Mouse (Mus musculus) MEL (cell line): ENCODE measurements around the gene Gm10964. TPM values are rescaled to one million over a fixed set of nuclear protein-coding genes. Genes with fewer than 3 reads are reported as not detected.

ENCODE experiments used
- DNase-seq: peaks from one replicate; pipeline ENCODE4 v3.0.0; 2011; ENCODE audit warnings: low read depth, low spot score
- H3K27ac ChIP-seq: 2 replicates; pipeline ENCODE4 v1.5.1; 2012; ENCODE audit warnings: low read depth, mild to moderate bottlenecking, control low read depth, low read length, moderate library complexity; ENCODE audit not compliant: control insufficient read depth
- H3K27me3 ChIP-seq, 2 experiments: fragments of 150-350 bp in 1 of 2; sonication (generic) in 1 of 2; 2 replicates each; pipeline ENCODE4 v1.6.1; 2012; ENCODE audit warnings: low read length in 2 of 2, mild to moderate bottlenecking in 2 of 2, improper control_type of control experiment in 1 of 2, moderate library complexity in 1 of 2; ENCODE audit not compliant: insufficient read depth in 2 of 2, control insufficient read depth in 1 of 2
- H3K36me3 ChIP-seq, 2 experiments: 2 replicates each; pipeline ENCODE4 v1.6.1; 2012 to 2014; ENCODE audit warnings: low read length in 2 of 2, improper control_type of control experiment in 1 of 2, inconsistent platforms in 1 of 2, mild to moderate bottlenecking in 1 of 2; ENCODE audit not compliant: insufficient read depth in 2 of 2, control insufficient read depth in 1 of 2
- H3K4me1 ChIP-seq, 2 experiments: fragments of 150-350 bp in 1 of 2; sonication (generic) in 1 of 2; 2 replicates each; pipeline ENCODE4 v1.6.1; 2012; ENCODE audit warnings: low read length in 2 of 2, improper control_type of control experiment in 1 of 2, mild to moderate bottlenecking in 1 of 2; ENCODE audit not compliant: insufficient read depth in 2 of 2, control insufficient read depth in 1 of 2
- H3K4me3 ChIP-seq, 2 experiments: fragments of 150-350 bp in 1 of 2; sonication (generic) in 1 of 2; 2 replicates each; pipeline ENCODE4 v1.5.1; 2012; ENCODE audit warnings: low read depth in 2 of 2, low read length in 2 of 2, mild to moderate bottlenecking in 2 of 2, moderate library complexity in 2 of 2, control low read depth in 1 of 2, improper control_type of control experiment in 1 of 2; ENCODE audit not compliant: control insufficient read depth in 1 of 2, insufficient read depth in 1 of 2
- H3K79me2 ChIP-seq: 2 replicates; pipeline ENCODE4 v1.6.1; 2012; ENCODE audit warnings: mild to moderate bottlenecking, low read length, moderate library complexity; ENCODE audit not compliant: control insufficient read depth, poor library complexity, insufficient read depth
- H3K9ac ChIP-seq: 2 replicates; pipeline ENCODE4 v1.6.1; 2012; ENCODE audit warnings: low read depth, mild to moderate bottlenecking, control low read depth, low read length, moderate library complexity; ENCODE audit not compliant: control insufficient read depth, poor library complexity, severe bottlenecking
- H3K9me3 ChIP-seq: fragments of 150-350 bp; sonication (generic); replicated peaks from 2 replicates; pipeline ENCODE4 v1.6.1; 2012; ENCODE audit warnings: mild to moderate bottlenecking, low read length, improper control_type of control experiment, moderate library complexity; ENCODE audit not compliant: insufficient read depth
- CHD2 ChIP-seq: IDR thresholded peaks from 2 replicates; pipeline ENCODE4 v1.6.1; 2011; ENCODE audit warnings: low read length, improper control_type of control experiment
- CTCF ChIP-seq, 3 experiments: IDR thresholded peaks in 2 of 3; conservative IDR thresholded peaks in 1 of 3; 2 replicates each; pipeline ENCODE4 v1.5.1; 2011 to 2012; ENCODE audit warnings: low read length in 3 of 3, low read depth in 2 of 3, mild to moderate bottlenecking in 2 of 3, improper control_type of control experiment in 1 of 3, inconsistent platforms in 1 of 3, mixed read lengths in 1 of 3, moderate library complexity in 1 of 3; ENCODE audit not compliant: control insufficient read depth in 1 of 3, insufficient read depth in 1 of 3, poor library complexity in 1 of 3, severe bottlenecking in 1 of 3
- E2F4 ChIP-seq: IDR thresholded peaks from 2 replicates; pipeline ENCODE4 v1.6.1; 2011; ENCODE audit warnings: low read depth, low read length, improper control_type of control experiment, borderline replicate concordance
- ELF1 ChIP-seq: IDR thresholded peaks from 2 replicates; pipeline ENCODE4 v1.6.1; 2014; ENCODE audit warnings: low read depth, mild to moderate bottlenecking, inconsistent platforms, low read length, improper control_type of control experiment, moderate library complexity
- EP300 ChIP-seq, 2 experiments: IDR thresholded peaks; 2 replicates each; pipeline ENCODE4 v1.6.1; 2011; ENCODE audit warnings: improper control_type of control experiment in 2 of 2, low read length in 2 of 2, low read depth in 1 of 2, mild to moderate bottlenecking in 1 of 2
- GATA1 ChIP-seq: IDR thresholded peaks from 2 replicates; pipeline ENCODE4 v1.6.1; 2011; ENCODE audit warnings: low read depth, low read length, improper control_type of control experiment
- HCFC1 ChIP-seq: IDR thresholded peaks from 2 replicates; pipeline ENCODE4 v1.6.1; 2012; ENCODE audit warnings: low read depth, mild to moderate bottlenecking, inconsistent platforms, low read length, improper control_type of control experiment, moderate library complexity
- JUND ChIP-seq: IDR thresholded peaks from 2 replicates; pipeline ENCODE4 v1.6.1; 2011; ENCODE audit warnings: low read depth, mild to moderate bottlenecking, improper control_type of control experiment, low read length
- KAT2A ChIP-seq: conservative IDR thresholded peaks from 2 replicates; pipeline ENCODE4 v1.6.1; 2012; ENCODE audit warnings: low read depth, low read length, improper control_type of control experiment, inconsistent platforms
- MAFK ChIP-seq: IDR thresholded peaks from 2 replicates; pipeline ENCODE4 v1.6.1; 2011; ENCODE audit warnings: low read depth, mild to moderate bottlenecking, low read length, improper control_type of control experiment, borderline replicate concordance
- MAX ChIP-seq: IDR thresholded peaks from 2 replicates; pipeline ENCODE4 v1.6.1; 2011; ENCODE audit warnings: low read length, improper control_type of control experiment
- MAZ ChIP-seq: IDR thresholded peaks from 2 replicates; pipeline ENCODE4 v1.6.1; 2012; ENCODE audit warnings: low read depth, mild to moderate bottlenecking, inconsistent platforms, low read length, improper control_type of control experiment
- MXI1 ChIP-seq: IDR thresholded peaks from 2 replicates; pipeline ENCODE4 v1.6.1; 2011; ENCODE audit warnings: mild to moderate bottlenecking, low read depth, low read length, improper control_type of control experiment
- MYB ChIP-seq: IDR thresholded peaks from 2 replicates; pipeline ENCODE4 v1.6.1; 2011; ENCODE audit warnings: mild to moderate bottlenecking, low read depth, low read length, improper control_type of control experiment
- MYC ChIP-seq: IDR thresholded peaks from 2 replicates; pipeline ENCODE4 v1.6.1; 2011; ENCODE audit warnings: low read depth, mild to moderate bottlenecking, low read length, improper control_type of control experiment, moderate library complexity
- NRF1 ChIP-seq: IDR thresholded peaks from 2 replicates; pipeline ENCODE4 v1.6.1; 2014; ENCODE audit warnings: low read depth, mild to moderate bottlenecking, inconsistent platforms, low read length, improper control_type of control experiment, moderate library complexity; ENCODE audit not compliant: poor library complexity, insufficient read depth, severe bottlenecking
- POLR2A ChIP-seq, 2 experiments: IDR thresholded peaks; 2 replicates each; pipeline ENCODE4 v1.6.1; 2011 to 2012; ENCODE audit warnings: low read length in 2 of 2, mild to moderate bottlenecking in 2 of 2, control low read depth in 1 of 2, improper control_type of control experiment in 1 of 2, low read depth in 1 of 2, moderate library complexity in 1 of 2; ENCODE audit not compliant: control insufficient read depth in 1 of 2, insufficient read depth in 1 of 2, poor library complexity in 1 of 2
- POLR2AphosphoS5 ChIP-seq: IDR thresholded peaks from 2 replicates; pipeline ENCODE4 v1.6.1; 2012; ENCODE audit warnings: low read depth, borderline replicate concordance, mild to moderate bottlenecking, inconsistent platforms, low read length, moderate library complexity, mixed read lengths
- RAD21 ChIP-seq: IDR thresholded peaks from 2 replicates; pipeline ENCODE4 v1.6.1; 2011; ENCODE audit warnings: mild to moderate bottlenecking, low read depth, low read length, improper control_type of control experiment
- SIN3A ChIP-seq: IDR thresholded peaks from 2 replicates; pipeline ENCODE4 v1.6.1; 2012; ENCODE audit warnings: low read length, improper control_type of control experiment, inconsistent platforms
- SMC3 ChIP-seq: IDR thresholded peaks from 2 replicates; pipeline ENCODE4 v1.6.1; 2011; ENCODE audit warnings: low read depth, low read length, improper control_type of control experiment
- TBP ChIP-seq: IDR thresholded peaks from 2 replicates; pipeline ENCODE4 v1.8.0; 2011; ENCODE audit warnings: low read depth, low read length, improper control_type of control experiment
- TCF12 ChIP-seq: IDR thresholded peaks from 2 replicates; pipeline ENCODE4 v1.6.1; 2014; ENCODE audit warnings: low read depth, mild to moderate bottlenecking, inconsistent platforms, low read length, improper control_type of control experiment, moderate library complexity
- UBTF ChIP-seq: IDR thresholded peaks from 2 replicates; pipeline ENCODE4 v1.6.1; 2012; ENCODE audit warnings: low read depth, mild to moderate bottlenecking, inconsistent platforms, low read length, improper control_type of control experiment, moderate library complexity, borderline replicate concordance; ENCODE audit not compliant: insufficient read depth
- USF1 ChIP-seq: IDR thresholded peaks from 2 replicates; pipeline ENCODE4 v1.6.1; 2014; ENCODE audit warnings: low read depth, mild to moderate bottlenecking, inconsistent platforms, low read length, improper control_type of control experiment, moderate library complexity
- USF2 ChIP-seq, 2 experiments: IDR thresholded peaks; 2 replicates each; pipeline ENCODE4 v1.6.1; 2011 to 2012; ENCODE audit warnings: improper control_type of control experiment in 2 of 2, low read length in 2 of 2, borderline replicate concordance in 1 of 2, inconsistent platforms in 1 of 2, low read depth in 1 of 2, mild to moderate bottlenecking in 1 of 2; ENCODE audit not compliant: insufficient read depth in 1 of 2
- ZKSCAN1 ChIP-seq: IDR thresholded peaks from 2 replicates; pipeline ENCODE4 v1.6.1; 2012; ENCODE audit warnings: low read depth, mild to moderate bottlenecking, inconsistent platforms, low read length, improper control_type of control experiment, moderate library complexity
- ZMIZ1 ChIP-seq: IDR thresholded peaks from 2 replicates; pipeline ENCODE4 v1.6.1; 2012; ENCODE audit warnings: low read depth, mild to moderate bottlenecking, inconsistent platforms, low read length, improper control_type of control experiment, moderate library complexity
- ZNF384 ChIP-seq: IDR thresholded peaks from 2 replicates; pipeline ENCODE4 v1.6.1; 2012; ENCODE audit warnings: low read depth, mild to moderate bottlenecking, inconsistent platforms, low read length, improper control_type of control experiment
- polyA plus RNA-seq, 2 experiments: library from polyadenylated mRNA; stranded (reverse) in 1 of 2; unstranded in 1 of 2; fragments of >175 nt in 1 of 2; fragments of >200 nt in 1 of 2; gene quantifications; 2 replicates each; pipeline versions ENCODE4 v1.2.1 to v1.2.4; 2012; ENCODE audit warnings: low replicate concordance in 2 of 2, low read depth in 1 of 2; ENCODE audit not compliant: insufficient read length in 2 of 2, insufficient read depth in 1 of 2, missing spikeins in 1 of 2
- total RNA-seq: library from RNA; depleted of rRNA; stranded (reverse); fragments of 300-350 nt; gene quantifications from 2 replicates; pipeline ENCODE4 v1.2.3, GENCODE M21; 2012

The Gm10964 gene
- total and polyA plus RNA-seq, 3 experiments, result not detected

DNA sequence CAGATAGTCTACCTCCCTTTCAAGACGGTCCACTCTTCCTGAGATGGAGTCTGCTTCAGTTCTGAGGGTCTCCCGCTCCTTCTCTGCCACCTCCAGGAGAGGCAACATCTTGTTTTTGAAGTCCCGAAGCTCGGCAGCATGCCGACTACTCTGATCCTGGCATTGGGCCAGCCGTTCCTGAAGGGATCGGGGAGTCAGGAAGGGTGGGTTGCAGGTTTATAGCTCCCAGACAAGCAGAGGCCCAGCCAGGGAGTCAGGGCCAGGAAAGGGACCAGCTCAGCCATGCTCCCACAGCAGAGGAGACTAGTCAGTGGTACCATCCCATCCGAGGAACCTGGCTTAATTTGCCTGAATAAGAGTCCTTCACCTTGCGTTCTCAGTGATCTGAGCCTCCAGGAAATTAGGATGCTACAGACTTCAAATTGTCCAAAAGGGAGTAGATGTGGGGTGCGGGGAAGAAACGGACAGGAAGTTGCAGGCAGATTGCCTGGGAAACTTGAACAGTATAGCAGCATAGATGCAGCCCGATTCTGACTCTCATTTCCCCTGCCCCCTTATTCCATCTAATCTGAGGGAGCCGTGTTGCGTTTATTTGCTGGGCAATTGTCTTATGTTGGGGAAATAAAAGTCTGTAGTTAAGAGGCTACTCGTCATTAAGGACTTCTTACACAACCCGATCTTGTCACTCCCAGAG lies 2.0 kb upstream of the Gm10964 start:
- Histone ChIP-seq H3K9ac (no peak overlapping the region), H3K4me3 (no peak overlapping the region), H3K79me2 (no peaks in the 10 kb centered on the region), H3K36me3 (no peaks in the 10 kb centered on the region), H3K4me1 (no peaks in the 10 kb centered on the region), H3K27me3 (no peaks in the 10 kb centered on the region; a peak in 1 of 4 replicates), H3K9me3 (no peaks in the 10 kb centered on the region), H3K27ac (no peak overlapping the region)
- TF ChIP-seq MAZ (no peak), MXI1 (no peak), E2F4 (no peak), MYC (no peak), MAX (no peak), EP300 (IDR thresholded peaks at IDR 0.05; ENCODE audit: low read depth in 1 of 2, low read length in 2 of 2) (no peak), MAFK (no peak), NRF1 (no peak), CTCF (IDR thresholded peaks at IDR 0.05 in 2 of 3, conservative IDR thresholded peaks at IDR 0.05 in 1 of 3; ENCODE audit: control insufficient read depth in 1 of 3, insufficient read depth in 1 of 3, low read depth in 2 of 3, low read length in 3 of 3, poor library complexity in 1 of 3, severe bottlenecking in 1 of 3) (no peak), JUND (no peak), UBTF (no peak), HCFC1 (no peak), POLR2A (IDR thresholded peaks at IDR 0.05; ENCODE audit: control insufficient read depth in 1 of 2, insufficient read depth in 1 of 2, low read depth in 1 of 2, low read length in 2 of 2, poor library complexity in 1 of 2) (no peak), TBP (no peak), CHD2 (no peak), ZKSCAN1 (no peak), SMC3 (no peak), USF1 (no peak), ZMIZ1 (no peak), POLR2AphosphoS5 (no peak)
- DNase-seq, result no peak

DNA sequence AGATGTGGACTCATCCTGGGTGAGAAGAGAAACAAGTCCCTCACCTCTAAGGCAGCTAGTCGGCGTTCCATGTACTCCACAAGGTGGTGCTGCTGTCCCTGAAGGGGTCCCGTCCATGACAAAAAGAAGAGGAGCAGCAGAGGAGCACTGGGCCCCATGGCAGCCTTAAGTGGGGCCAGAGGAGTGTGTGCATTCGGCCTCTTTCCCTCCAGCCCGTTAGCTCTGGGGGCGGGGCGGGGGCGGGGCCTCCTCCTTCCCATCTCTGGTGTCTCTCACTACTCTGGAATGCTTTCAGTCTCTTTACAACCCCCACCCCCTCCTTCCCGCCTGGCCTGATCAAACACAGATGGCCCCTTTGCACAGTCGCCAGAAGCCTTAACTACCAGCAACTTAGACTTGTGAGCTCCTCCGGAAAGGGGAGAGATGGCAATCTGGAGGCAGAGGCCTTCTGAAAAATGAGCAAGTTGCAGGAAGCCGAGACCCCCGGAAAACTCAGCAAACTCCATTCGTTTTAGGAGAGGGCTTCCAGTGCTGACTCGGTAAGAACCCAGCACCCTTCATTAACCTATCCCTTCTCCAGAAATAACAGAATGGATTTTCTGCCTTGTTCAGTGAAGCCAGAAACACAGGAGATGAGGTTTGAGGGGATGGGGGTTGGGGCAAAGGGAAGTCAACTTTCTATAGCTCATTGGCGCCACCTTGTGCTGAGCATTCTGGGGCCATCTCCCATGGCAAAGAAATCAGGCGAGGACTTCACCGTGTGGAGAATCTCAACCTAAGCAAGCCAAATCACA lies 1.2 kb upstream of the Gm10964 start, which contains the start of gene Olfml3:
Olfml3 (minus strand) TSS at position 224 of the 794 bp plus-strand sequence.
- peak within 1 kb of the TSS; percentile 46 for H3K9ac ChIP-seq
- peak within 1 kb of the TSS; percentile 24 for H3K27ac ChIP-seq
- peak within 1 kb of the TSS; percentile 48 for H3K4me3 ChIP-seq
- no peaks in the 10 kb centered on the region for H3K36me3 ChIP-seq
- DNase-seq, result peak; percentile 83
- H3K4me1 ChIP-seq, result no peaks in the 10 kb centered on the region
- no peaks in the 10 kb centered on the region for H3K79me2 ChIP-seq
- H3K27me3 ChIP-seq, result no peaks in the 10 kb centered on the region; a peak in 1 of 4 replicates
- no peaks in the 10 kb centered on the region for H3K9me3 ChIP-seq
- TF ChIP-seq CHD2 (peak; percentile 17; the same call in 1 of the 2 replicates), NRF1 (no peak), SIN3A (0 out of 2 replicates have a peak, but pooled peaks have one; percentile 25), CTCF (IDR thresholded peaks at IDR 0.05 in 2 of 3, conservative IDR thresholded peaks at IDR 0.05 in 1 of 3; ENCODE audit: control insufficient read depth in 1 of 3, insufficient read depth in 1 of 3, low read depth in 2 of 3, low read length in 3 of 3, poor library complexity in 1 of 3, severe bottlenecking in 1 of 3) (peak; percentile 74 to 87 (median 78)), MYB (no peak), RAD21 (peak; percentile 71), TCF12 (0 out of 2 replicates have a peak, but pooled peaks have one; percentile 14), HCFC1 (no peak), GATA1 (no peak), USF1 (no peak), EP300 (IDR thresholded peaks at IDR 0.05; ENCODE audit: low read depth in 1 of 2, low read length in 2 of 2) (no peak), KAT2A (no peak), USF2 (IDR thresholded peaks at IDR 0.05; ENCODE audit: borderline replicate concordance in 1 of 2, insufficient read depth in 1 of 2, low read depth in 1 of 2, low read length in 2 of 2) (no peak), MXI1 (no peak), ZMIZ1 (no peak), ZNF384 (no peak), ELF1 (peak; percentile 27; the same call in 1 of the 2 replicates)
